Mouse (Mus musculus) spleen, adult 2 months (tissue): ENCODE data around the gene Gm3259. TPM values are rescaled to one million over a fixed set of nuclear protein-coding genes. Genes with fewer than 3 reads are reported as not detected.
"Not testable (repeated sequence)": the region's sequence is repeated elsewhere in the genome, so short reads cannot be mapped to it uniquely, and the experiment has no call there.

Source experiments
- DNase-seq, 2 experiments: peaks; one replicate each; pipeline versions ENCODE4 v3.0.0 to v3.0.0-alpha.2; 2012 to 2021; ENCODE audit warnings: low spot score in 2 of 2, low read depth in 1 of 2
- H3K27ac ChIP-seq: fragments of 200-500 bp; 2 replicates; pipeline ENCODE4 v1.5.1; 2012; ENCODE audit warnings: low read length, inconsistent platforms; ENCODE audit not compliant: insufficient read depth
- H3K27me3 ChIP-seq: fragments of 200-500 bp; 2 replicates; pipeline ENCODE4 v1.6.1; 2012; ENCODE audit warnings: mild to moderate bottlenecking, moderate library complexity, low read length, inconsistent platforms; ENCODE audit not compliant: control insufficient read depth, insufficient read depth
- H3K36me3 ChIP-seq: fragments of 200-500 bp; 2 replicates; pipeline ENCODE4 v1.6.1; 2012; ENCODE audit warnings: mild to moderate bottlenecking, low read length, inconsistent platforms; ENCODE audit not compliant: control insufficient read depth, insufficient read depth
- H3K4me1 ChIP-seq: fragments of 200-500 bp; 2 replicates; pipeline ENCODE4 v1.6.1; 2011; ENCODE audit warnings: inconsistent platforms; ENCODE audit not compliant: control insufficient read depth, insufficient read depth, insufficient read length
- H3K4me3 ChIP-seq: fragments of 200-500 bp; 2 replicates; pipeline ENCODE4 v1.5.1; 2011; ENCODE audit warnings: mild to moderate bottlenecking, inconsistent platforms; ENCODE audit not compliant: insufficient read depth, insufficient read length; ENCODE audit errors: extremely low read depth
- WGBS: fragments of 180-500 bp; shearing (Covaris S2); methylation state at CpG from one replicate; pipeline ENCODE4 v1.1.7; 2018; 5-methylcytosine and 5-hydroxymethylcytosine counted together
- polyA plus RNA-seq: library from polyadenylated mRNA; depleted of rRNA; stranded (reverse); fragments of >200 nt; gene quantifications from 2 replicates; pipeline ENCODE4 v1.2.3, GENCODE M21; 2012; rRNA removed

The Gm3259 gene
- not detected in 2 replicates for polyA plus RNA-seq

- H3K4me3 ChIP-seq, DNase-seq, H3K4me1 ChIP-seq, H3K36me3 ChIP-seq, H3K27ac ChIP-seq, H3K27me3 ChIP-seq: not testable (repeated sequence)
- 51% methylated on average over 2 of the region's 2 CpGs for WGBS
Measured at GRCm38 (mm10) chr5:95305611-95306010, at the start of gene Gm3259. TSS of gene Gm3259 (plus strand) at chr5:95305911.

DNA sequence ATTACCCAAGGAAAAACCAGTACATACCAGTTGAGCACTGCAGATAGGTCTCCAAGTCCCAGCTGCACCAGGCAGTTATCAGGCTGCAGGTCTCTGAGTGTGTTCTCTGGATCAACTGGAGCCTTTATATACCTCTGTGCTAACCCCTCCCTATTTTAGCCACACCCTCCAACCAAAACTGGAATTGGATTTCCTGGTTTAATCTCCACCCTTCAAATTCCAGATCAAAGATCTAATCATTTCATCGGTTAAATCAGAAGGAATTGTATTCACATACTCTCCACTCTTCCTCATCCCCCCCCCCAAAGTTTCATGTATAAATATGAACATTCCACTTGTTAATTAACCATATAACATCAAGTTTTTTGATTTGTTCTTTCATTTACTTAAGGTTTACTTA is 33.0 kb upstream of the Gm3259 start, which contains the start of gene Gm10424:
TSS of gene Gm10424 (minus strand) at position 101 of the 400 bp plus-strand sequence.
- not testable (repeated sequence) for H3K4me3 ChIP-seq, H3K27me3 ChIP-seq, H3K4me1 ChIP-seq, H3K27ac ChIP-seq, DNase-seq, H3K36me3 ChIP-seq
- WGBS: no CpG with 5 or more reads among the region's 1 CpGs

Other genes with a start within 250 kb of the Gm3259 start
- not detected in 2 replicates for gene Gm7942, start 199.0 kb upstream of the Gm3259 start, polyA plus RNA-seq
- gene Gm16513, start 123.3 kb upstream of the Gm3259 start, polyA plus RNA-seq: not detected in 2 replicates
- not detected in 2 replicates for gene Gm10424, start 33.1 kb upstream of the Gm3259 start, polyA plus RNA-seq
- gene D5Ertd577e, start 150.9 kb downstream of the Gm3259 start, polyA plus RNA-seq: not detected in 2 replicates
- gene Gm3286, start 204.8 kb downstream of the Gm3259 start, polyA plus RNA-seq: not detected in 2 replicates